Mouse (Mus musculus): ENCODE measurements around the gene Gpd2.

The Gpd2 gene

GRCm38 (mm10) chr2:57304212-57304611 lies 66.8 kb downstream of the Gpd2 start:
- no peak for DNase-seq

- DNase-seq, result no peak
These were observed 74.9 kb downstream of the Gpd2 start for GRCm38 (mm10) chr2:57312268-57312797.

- DNase-seq, result no peak
These were observed 78.6 kb downstream of the Gpd2 start for GRCm38 (mm10) chr2:57316055-57316454.

- no peak for DNase-seq
These were observed 80.9 kb downstream of the Gpd2 start for GRCm38 (mm10) chr2:57318336-57318735.

GRCm38 (mm10) chr2:57326091-57326490 lies 88.7 kb downstream of the Gpd2 start:
- no peak for DNase-seq

GRCm38 (mm10) chr2:57329327-57329726 lies 91.9 kb downstream of the Gpd2 start:
- DNase-seq, result no peak

GRCm38 (mm10) chr2:57330812-57331211 lies 93.4 kb downstream of the Gpd2 start:
- DNase-seq, result no peak

GRCm38 (mm10) chr2:57331266-57331665 lies 93.8 kb downstream of the Gpd2 start:
- DNase-seq, result no peak

GRCm38 (mm10) chr2:57333481-57333880 lies 96.0 kb downstream of the Gpd2 start:
- DNase-seq, result no peak

GRCm38 (mm10) chr2:57335397-57335796 lies 98.0 kb downstream of the Gpd2 start:
- DNase-seq, result no peak

GRCm38 (mm10) chr2:57338779-57339178 lies 101.3 kb downstream of the Gpd2 start:
- DNase-seq, result no peak

- DNase-seq, result no peak
These were observed 105.5 kb downstream of the Gpd2 start for GRCm38 (mm10) chr2:57342910-57343309.

- no peak for DNase-seq
These were observed 113.2 kb downstream of the Gpd2 start for GRCm38 (mm10) chr2:57350615-57351014.

GRCm38 (mm10) chr2:57353722-57354432 lies 116.4 kb downstream of the Gpd2 start:
- no peak for DNase-seq

GRCm38 (mm10) chr2:57354848-57355247 lies 117.4 kb downstream of the Gpd2 start:
- no peak for DNase-seq

GRCm38 (mm10) chr2:57356222-57356822 lies 118.9 kb downstream of the Gpd2 start:
- DNase-seq, result no peak

- DNase-seq, result no peak
These were observed 125.1 kb downstream of the Gpd2 start for GRCm38 (mm10) chr2:57362503-57362902.

- DNase-seq, result peak; percentile 25
These were observed 137.2 kb downstream of the Gpd2 start for GRCm38 (mm10) chr2:57374647-57375046.

GRCm38 (mm10) chr2:57375138-57375837 lies 137.9 kb downstream of the Gpd2 start:
- no peak for DNase-seq

GRCm38 (mm10) chr2:57378147-57378889 lies 140.9 kb downstream of the Gpd2 start:
- DNase-seq, result no peak

- no peak for DNase-seq
These were observed 147.2 kb downstream of the Gpd2 start for GRCm38 (mm10) chr2:57384625-57385024.

GRCm38 (mm10) chr2:57387816-57388215 lies 150.4 kb downstream of the Gpd2 start:
- no peak for DNase-seq

GRCm38 (mm10) chr2:57395071-57395470 lies 157.6 kb downstream of the Gpd2 start:
- DNase-seq, result no peak

Data from cerebellum, adult 11-12 months (tissue).